Mouse (Mus musculus) heart, embryonic 16.5 days (tissue): ENCODE results near the gene Gm26566. TPM values are rescaled to one million over a fixed set of nuclear protein-coding genes. Genes with fewer than 3 reads are reported as not detected.
A peak's percentile ranks its signal among the peaks of the same experiment; 100 is the strongest.

Experiments used
- ATAC-seq: fragments of 200-750 bp; cut with Nextera tagmentation; replicated peaks from 2 replicates; pipeline ENCODE4 v1.8.0; 2017; ENCODE audit warnings: moderate number of reproducible peaks; ENCODE audit not compliant: insufficient read depth, low FRiP score; ENCODE audit errors: extremely low read depth
- H3K27ac ChIP-seq: fragments of 300-500 bp; sonication (generic); 2 replicates; pipeline ENCODE4 v1.5.1; 2014; ENCODE audit warnings: mild to moderate bottlenecking, low read length, control low read depth, moderate library complexity
- H3K27me3 ChIP-seq: fragments of 300-500 bp; sonication (generic); 2 replicates; pipeline ENCODE4 v1.6.1; 2014; ENCODE audit warnings: low read length, mixed read lengths; ENCODE audit not compliant: control insufficient read depth, insufficient read depth
- H3K36me3 ChIP-seq: fragments of 300-500 bp; sonication (generic); 2 replicates; pipeline ENCODE4 v1.6.1; 2014; ENCODE audit not compliant: control insufficient read depth, insufficient read depth
- H3K4me1 ChIP-seq: fragments of 300-500 bp; sonication (generic); 2 replicates; pipeline ENCODE4 v1.6.1; 2014; ENCODE audit warnings: low read length, mixed read lengths; ENCODE audit not compliant: control insufficient read depth, insufficient read depth
- H3K4me2 ChIP-seq: fragments of 300-500 bp; sonication (generic); 2 replicates; pipeline ENCODE4 v1.6.1; 2014; ENCODE audit warnings: low read depth, mild to moderate bottlenecking, control low read depth, low read length
- H3K4me3 ChIP-seq: fragments of 300-500 bp; sonication (generic); 2 replicates; pipeline ENCODE4 v1.5.1; 2014; ENCODE audit warnings: mild to moderate bottlenecking, control low read depth, low read length
- H3K9ac ChIP-seq: fragments of 300-500 bp; sonication (generic); 2 replicates; pipeline ENCODE4 v1.6.1; 2014; ENCODE audit warnings: low read length, control low read depth
- H3K9me3 ChIP-seq: fragments of 300-500 bp; sonication (generic); replicated peaks from 2 replicates; pipeline ENCODE4 v1.6.1; 2016; ENCODE audit warnings: low read length; ENCODE audit not compliant: control insufficient read depth
- WGBS: fragments of 180-500 bp; shearing (Covaris S2); extraction: QIAGEN DNeasy Blood & Tissue Kit; methylation state at CpG from one replicate; pipeline ENCODE4 v1.1.7; 2014; 5-methylcytosine and 5-hydroxymethylcytosine counted together
- polyA plus RNA-seq: library from polyadenylated mRNA; unstranded; fragments of >200 nt; fragmentation: Nextera tagmentation; extraction: Ambion mirVana; gene quantifications from 2 replicates; pipeline ENCODE4 v1.2.1, GENCODE M21; 2015

Gm26566 gene
- polyA plus RNA-seq, result 0.76 and 1.1 TPM in 2 replicates

DNA sequence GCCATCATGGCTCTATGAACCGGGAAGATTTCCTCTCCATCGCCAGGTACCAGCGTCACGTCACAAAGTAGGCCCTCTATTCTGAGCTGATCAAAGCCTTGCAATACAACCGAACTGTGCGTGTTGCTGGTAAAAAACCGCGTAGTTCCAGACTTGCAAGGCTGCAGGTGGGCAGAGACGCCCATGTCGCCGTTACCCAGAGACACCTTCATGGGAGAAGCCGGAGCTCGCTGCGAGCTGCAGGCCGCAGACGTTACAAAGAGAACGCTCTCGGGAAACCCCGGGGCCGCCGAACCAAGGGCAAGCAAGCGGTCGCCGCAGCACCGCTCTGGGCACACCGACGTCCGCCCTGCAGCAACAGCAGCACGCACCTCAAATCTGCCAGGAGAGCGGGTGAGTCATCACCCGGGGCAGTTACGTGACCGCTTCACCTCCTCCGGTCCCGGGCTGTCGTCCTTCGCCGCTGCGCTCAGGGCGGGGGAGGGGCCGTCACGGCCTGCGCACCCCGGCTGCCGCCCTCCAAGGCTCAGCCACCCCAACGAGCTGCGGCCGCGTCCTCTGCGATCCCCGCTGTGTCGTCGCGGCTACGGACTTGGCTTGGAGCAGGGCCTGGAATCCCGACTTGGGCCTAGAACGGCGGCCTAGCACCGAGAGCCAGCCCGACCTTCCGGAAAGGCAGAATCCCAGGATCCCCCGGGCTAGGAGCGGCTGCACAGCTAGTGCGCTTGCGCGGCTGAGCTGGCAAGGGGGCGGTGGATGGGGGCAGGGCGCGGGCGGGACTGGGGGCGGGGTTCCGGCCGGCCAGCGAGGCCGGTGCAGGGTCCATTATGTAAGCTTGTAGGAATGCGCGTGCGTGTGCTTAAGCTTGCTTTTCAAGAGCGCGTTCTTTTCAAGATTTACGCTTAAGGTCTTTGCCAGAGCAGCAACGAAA lies at the start of gene Gm26566, which contains the start of gene Klhl9:
Gene Gm26566, plus strand, starts transcription at position 15 of the 931 bp plus-strand sequence.
Gene Klhl9, minus strand, starts transcription at position 675 of the 931 bp plus-strand sequence.
- H3K9ac ChIP-seq, result peak within 1 kb of the TSS; percentile 97
- peak within 1 kb of the TSS; percentile 90 for H3K4me2 ChIP-seq
- peak within 1 kb of the TSS; percentile 100 for H3K27ac ChIP-seq
- peak; percentile 99 for ATAC-seq
- no peaks in the 10 kb centered on the region for H3K9me3 ChIP-seq
- peaks cover 13% of the 10 kb centered on the region for H3K4me1 ChIP-seq
- H3K4me3 ChIP-seq, result peak within 1 kb of the TSS; percentile 91
- H3K27me3 ChIP-seq, result no peaks in the 10 kb centered on the region
- peaks cover 11% of the 10 kb centered on the region; the same call in 1 of the 2 replicates for H3K36me3 ChIP-seq
- under 1% methylated on average over 82 of the region's 82 CpGs for WGBS

DNA sequence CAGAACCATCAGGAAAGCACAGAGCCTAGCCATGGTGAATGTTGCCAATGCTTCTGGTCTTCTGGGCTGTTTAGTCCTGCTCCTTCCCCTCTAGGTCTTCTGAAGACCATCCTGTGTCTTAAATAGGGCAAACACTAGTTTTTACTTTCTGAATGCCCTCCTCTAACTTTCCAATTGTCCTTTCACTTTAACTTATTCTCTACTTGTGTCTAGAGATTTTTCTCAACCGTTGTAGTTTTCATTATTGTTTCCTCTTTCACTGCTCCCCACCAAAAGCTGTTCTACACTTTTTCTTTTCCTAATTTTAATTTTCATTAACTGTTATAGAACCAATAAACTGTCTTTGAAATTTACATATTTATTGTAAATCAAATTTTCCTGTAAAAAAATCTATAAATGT lies 44.8 kb upstream of the Gm26566 start, which contains the start of gene Ifna16:
Gene Ifna16, minus strand, starts transcription at position 101 of the 400 bp plus-strand sequence.
- Histone ChIP-seq H3K9ac (no peak within 1 kb of the TSS), H3K4me3 (no peak within 1 kb of the TSS), H3K9me3 (no peaks in the 10 kb centered on the region), H3K4me1 (no peaks in the 10 kb centered on the region), H3K27me3 (no peaks in the 10 kb centered on the region), H3K27ac (no peak within 1 kb of the TSS), H3K36me3 (no peaks in the 10 kb centered on the region), H3K4me2 (no peak within 1 kb of the TSS)
- no peak for ATAC-seq
- WGBS, result 74% methylated on average over 1 of the region's 1 CpGs

DNA sequence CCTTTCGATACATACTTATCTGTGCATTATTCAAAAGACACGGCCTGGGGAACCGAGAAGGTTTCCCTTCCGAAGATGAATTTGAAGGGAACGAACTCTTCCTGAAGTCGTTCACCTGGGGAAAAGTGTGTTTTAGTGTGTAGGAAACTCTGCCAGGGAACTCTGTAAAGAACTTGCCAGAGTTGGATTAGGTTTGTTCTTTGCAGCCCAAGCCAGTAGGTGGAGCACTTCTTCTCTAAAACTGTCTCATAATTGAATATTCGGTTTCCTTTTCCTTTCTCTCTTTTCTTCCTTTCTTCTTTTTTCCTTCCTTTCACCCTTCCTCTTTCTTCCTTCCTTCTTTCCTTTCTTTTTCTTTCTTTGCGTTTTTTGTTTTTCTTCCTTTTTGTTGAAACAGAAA lies 41.2 kb upstream of the Gm26566 start:
- no peak for ATAC-seq
- Histone ChIP-seq H3K9ac (no peak overlapping the region), H3K36me3 (no peaks in the 10 kb centered on the region), H3K4me2 (no peak overlapping the region), H3K4me3 (no peak overlapping the region), H3K9me3 (no peaks in the 10 kb centered on the region), H3K4me1 (no peaks in the 10 kb centered on the region), H3K27me3 (no peaks in the 10 kb centered on the region), H3K27ac (no peak overlapping the region)
- WGBS, result 38% methylated on average over 8 of the region's 8 CpGs

DNA sequence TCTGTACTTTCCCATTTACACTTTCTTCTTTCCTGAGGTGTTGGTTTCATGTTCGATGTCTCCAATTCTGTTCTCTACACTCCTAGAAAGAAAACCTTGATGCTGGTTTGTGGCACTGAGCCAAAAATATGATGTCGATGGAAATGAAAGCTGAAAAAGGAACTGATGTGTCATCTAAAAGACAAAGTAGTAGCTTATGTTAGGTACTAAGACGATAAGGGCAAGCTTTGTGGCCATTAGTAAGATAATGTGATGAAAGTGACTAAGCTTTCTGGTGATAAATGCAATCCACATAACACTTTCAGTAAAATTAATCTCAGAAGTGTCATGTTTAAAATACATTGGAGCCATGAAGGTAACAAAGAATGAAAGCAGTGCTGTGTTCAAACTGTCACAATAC lies 40.3 kb upstream of the Gm26566 start:
- H3K27me3 ChIP-seq, result no peaks in the 10 kb centered on the region
- H3K27ac ChIP-seq, result no peak overlapping the region
- H3K9ac ChIP-seq, result no peak overlapping the region
- no peak overlapping the region for H3K4me3 ChIP-seq
- ATAC-seq, result no peak
- H3K4me1 ChIP-seq, result no peaks in the 10 kb centered on the region
- H3K36me3 ChIP-seq, result no peaks in the 10 kb centered on the region
- H3K4me2 ChIP-seq, result no peak overlapping the region
- H3K9me3 ChIP-seq, result no peaks in the 10 kb centered on the region
- WGBS, result 39% methylated on average over 3 of the region's 3 CpGs

DNA sequence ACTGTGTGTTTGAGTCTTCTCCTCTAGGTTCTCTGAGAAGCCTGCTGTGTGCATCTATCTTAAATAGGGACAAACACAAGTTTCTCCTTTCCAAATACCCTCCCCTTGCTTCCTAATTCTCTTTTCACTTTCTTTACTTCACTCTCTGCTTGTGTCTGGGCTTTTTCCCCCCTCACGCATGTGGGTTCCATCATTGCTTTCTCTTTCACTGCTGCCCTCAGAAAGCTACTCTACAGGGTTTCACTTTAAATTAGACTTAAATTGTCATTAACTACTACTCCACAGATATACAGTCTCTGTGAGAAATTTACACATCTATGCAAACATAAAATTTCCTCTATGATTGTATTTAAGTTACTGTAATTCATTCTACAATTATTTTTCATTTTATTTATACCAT lies 37.8 kb upstream of the Gm26566 start, which contains the start of gene Ifna2:
Gene Ifna2, minus strand, starts transcription at position 101 of the 400 bp plus-strand sequence.
- no peaks in the 10 kb centered on the region for H3K4me1 ChIP-seq
- H3K4me3 ChIP-seq, result no peak within 1 kb of the TSS
- no peak for ATAC-seq
- no peaks in the 10 kb centered on the region for H3K27me3 ChIP-seq
- H3K9ac ChIP-seq, result no peak within 1 kb of the TSS
- no peaks in the 10 kb centered on the region for H3K36me3 ChIP-seq
- H3K9me3 ChIP-seq, result no peaks in the 10 kb centered on the region
- H3K4me2 ChIP-seq, result no peak within 1 kb of the TSS
- H3K27ac ChIP-seq, result no peak within 1 kb of the TSS
- WGBS, result 87% methylated on average over 1 of the region's 1 CpGs

DNA sequence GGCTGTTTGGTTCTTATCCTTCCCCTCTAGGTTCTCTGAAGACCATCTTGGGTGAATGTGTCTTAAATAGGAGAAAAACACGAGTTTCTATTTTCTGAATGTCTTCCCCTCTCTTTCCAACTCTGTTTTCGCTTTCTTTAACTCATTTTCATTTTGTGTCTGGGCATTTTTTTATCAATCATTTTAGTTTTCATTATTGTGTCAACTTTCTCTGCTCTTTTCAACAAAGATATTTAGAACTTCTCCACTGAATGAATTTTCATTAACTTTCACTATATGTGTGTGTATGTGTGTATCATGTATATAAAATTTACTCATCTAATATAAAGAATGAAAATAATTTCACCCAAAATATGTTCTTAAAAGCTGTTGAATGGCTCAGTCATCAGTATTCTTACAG lies 30.3 kb upstream of the Gm26566 start, which contains the start of gene Ifnab:
Gene Ifnab, minus strand, starts transcription at position 101 of the 400 bp plus-strand sequence.
- 56% methylated on average over 2 of the region's 2 CpGs for WGBS
- no peaks in the 10 kb centered on the region for H3K9me3 ChIP-seq
- 0 out of 2 replicates have a peak, but pooled peaks cover 1% of the 10 kb centered on the region for H3K27me3 ChIP-seq
- H3K4me1 ChIP-seq, result no peaks in the 10 kb centered on the region
- no peak within 1 kb of the TSS for H3K4me2 ChIP-seq
- no peaks in the 10 kb centered on the region for H3K36me3 ChIP-seq
- H3K9ac ChIP-seq, result no peak within 1 kb of the TSS
- no peak for ATAC-seq
- no peak within 1 kb of the TSS for H3K27ac ChIP-seq
- no peak within 1 kb of the TSS for H3K4me3 ChIP-seq

DNA sequence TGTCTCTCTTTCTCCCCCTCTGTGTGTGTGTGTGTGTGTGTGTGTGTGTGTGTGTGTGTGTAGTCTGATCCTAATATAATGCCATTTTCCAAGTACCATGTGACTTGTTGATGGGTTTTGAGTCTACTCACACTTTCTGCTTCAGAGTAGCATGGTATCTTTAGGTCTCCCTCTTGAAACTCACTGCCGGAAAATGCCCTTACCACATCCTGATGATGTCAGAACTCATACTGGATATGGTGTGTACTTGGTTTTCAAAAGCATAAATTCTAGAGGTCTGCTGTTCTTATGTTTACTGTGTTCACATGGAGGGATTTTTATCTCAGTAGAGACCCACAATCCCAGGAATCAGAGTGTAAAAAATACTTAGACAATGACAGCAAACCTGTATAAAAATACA lies 29.1 kb upstream of the Gm26566 start:
- 58% methylated on average over 1 of the region's 1 CpGs for WGBS
- H3K4me3 ChIP-seq, result no peak overlapping the region
- 0 out of 2 replicates have a peak, but pooled peaks cover 2% of the 10 kb centered on the region for H3K27me3 ChIP-seq
- ATAC-seq, result no peak
- H3K4me1 ChIP-seq, result no peaks in the 10 kb centered on the region
- no peaks in the 10 kb centered on the region for H3K36me3 ChIP-seq
- no peak overlapping the region for H3K4me2 ChIP-seq
- H3K9ac ChIP-seq, result no peak overlapping the region
- H3K9me3 ChIP-seq, result no peaks in the 10 kb centered on the region
- H3K27ac ChIP-seq, result no peak overlapping the region

DNA sequence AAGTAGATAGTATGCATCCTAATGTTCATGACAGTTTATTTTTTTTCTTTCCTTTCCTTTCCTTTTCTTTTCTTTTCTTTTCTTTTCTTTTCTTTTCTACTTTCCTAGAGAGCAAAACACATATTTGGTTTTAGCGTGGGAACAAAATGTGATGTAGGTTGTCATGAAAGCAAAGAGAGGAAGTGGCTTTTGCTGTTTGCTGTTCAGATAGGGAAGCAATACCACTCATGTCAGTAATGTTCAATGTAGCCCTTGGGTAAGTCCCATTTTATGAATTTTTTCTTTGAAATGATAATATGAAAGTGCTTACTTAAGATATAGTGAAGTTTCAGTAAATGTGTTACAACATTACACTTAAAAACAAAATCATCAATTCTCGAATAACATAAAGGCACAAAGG lies 28.2 kb upstream of the Gm26566 start:
- WGBS, result 80% methylated on average over 2 of the region's 2 CpGs
- no peaks in the 10 kb centered on the region for H3K9me3 ChIP-seq
- H3K27ac ChIP-seq, result no peak overlapping the region
- no peak overlapping the region for H3K4me2 ChIP-seq
- no peaks in the 10 kb centered on the region for H3K4me1 ChIP-seq
- H3K4me3 ChIP-seq, result no peak overlapping the region
- 0 out of 2 replicates have a peak, but pooled peaks cover 2% of the 10 kb centered on the region for H3K27me3 ChIP-seq
- H3K36me3 ChIP-seq, result no peaks in the 10 kb centered on the region
- H3K9ac ChIP-seq, result no peak overlapping the region
- no peak for ATAC-seq
